Mouse (Mus musculus) embryonic facial prominence, embryonic 15.5 days (tissue): ENCODE results near the gene Cntn5. TPM values are rescaled to one million over a fixed set of nuclear protein-coding genes. Genes with fewer than 3 reads are reported as not detected.
"Not testable (repeated sequence)": the region's sequence is repeated elsewhere in the genome, so short reads cannot be mapped to it uniquely, and the experiment has no call there.

Experiments
- ATAC-seq: fragments of 200-750 bp; cut with Nextera tagmentation; 2 replicates; pipeline ENCODE4 v1.8.0; 2017; ENCODE audit warnings: low read depth, moderate TSS enrichment; ENCODE audit not compliant: insufficient number of reproducible peaks, low FRiP score, low TSS enrichment
- H3K27ac ChIP-seq: fragments of 300-500 bp; sonication (generic); replicated peaks from 2 replicates; pipeline ENCODE4 v1.5.1; 2015; ENCODE audit warnings: mild to moderate bottlenecking, inconsistent platforms
- H3K27me3 ChIP-seq: fragments of 300-500 bp; sonication (generic); 2 replicates; pipeline ENCODE4 v1.6.1; 2015; ENCODE audit warnings: inconsistent platforms
- H3K36me3 ChIP-seq: fragments of 300-500 bp; sonication (generic); 2 replicates; pipeline ENCODE4 v1.6.1; 2015; ENCODE audit warnings: mild to moderate bottlenecking, inconsistent platforms
- H3K4me1 ChIP-seq: fragments of 300-500 bp; sonication (generic); 2 replicates; pipeline ENCODE4 v1.6.1; 2015; ENCODE audit warnings: inconsistent platforms
- H3K4me2 ChIP-seq: fragments of 300-500 bp; sonication (generic); replicated peaks from 2 replicates; pipeline ENCODE4 v1.6.1; 2015; ENCODE audit warnings: mild to moderate bottlenecking, inconsistent platforms
- H3K4me3 ChIP-seq: fragments of 300-500 bp; sonication (generic); replicated peaks from 2 replicates; pipeline ENCODE4 v1.5.1; 2015; ENCODE audit warnings: mild to moderate bottlenecking, inconsistent platforms
- H3K9ac ChIP-seq: fragments of 300-500 bp; sonication (generic); 2 replicates; pipeline ENCODE4 v1.6.1; 2015; ENCODE audit warnings: inconsistent platforms
- H3K9me3 ChIP-seq: fragments of 300-500 bp; sonication (generic); replicated peaks from 2 replicates; pipeline ENCODE4 v1.6.1; 2016; ENCODE audit warnings: inconsistent platforms
- WGBS: fragments of 180-500 bp; shearing (Covaris S2); methylation state at CpG from one replicate; pipeline ENCODE4 v1.1.7; 2015; 5-methylcytosine and 5-hydroxymethylcytosine counted together
- polyA plus RNA-seq: library from polyadenylated mRNA; unstranded; fragments of >200 nt; fragmentation: Nextera tagmentation; extraction: Ambion mirVana; gene quantifications from 2 replicates; pipeline ENCODE4 v1.2.1, GENCODE M21; 2015

Gene Cntn5
- polyA plus RNA-seq, 1 experiment from 2014 or later: 1.8 TPM

DNA sequence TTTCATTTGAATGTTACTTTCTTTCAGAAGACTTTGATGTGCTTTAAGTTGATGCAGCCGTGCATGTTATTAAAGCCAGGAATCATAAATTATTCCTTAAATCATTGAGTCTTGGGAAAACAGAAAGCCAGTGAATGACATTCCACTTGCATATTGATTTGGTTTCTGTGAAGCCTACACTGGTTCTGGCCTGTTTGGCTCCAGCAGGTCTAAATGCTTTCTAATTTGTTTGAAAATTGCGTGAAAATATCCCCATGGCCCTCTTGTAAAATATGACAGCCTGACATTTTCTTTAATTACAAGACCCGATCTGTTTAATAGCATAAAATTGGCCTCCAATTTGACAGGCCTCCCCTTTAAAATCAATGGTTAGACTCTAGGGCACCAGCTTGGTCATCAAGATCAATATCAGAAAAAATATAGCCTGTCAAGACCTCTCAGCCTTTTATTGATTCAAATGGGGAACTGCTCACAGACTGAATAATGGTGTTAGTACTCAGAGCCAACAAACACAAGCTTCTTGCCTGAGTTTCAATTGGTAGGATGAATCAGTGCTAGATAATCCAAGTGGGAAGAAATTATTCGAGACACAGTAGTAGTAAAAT, 247.3 kb downstream of the Cntn5 start:
- 52% methylated on average over 4 of the region's 4 CpGs for WGBS
- H3K9me3 ChIP-seq: no peaks in the 10 kb centered on the region
- ATAC-seq: no peak
- no peak overlapping the region for H3K4me2 ChIP-seq
- no peak overlapping the region for H3K27ac ChIP-seq
- no peak overlapping the region for H3K4me3 ChIP-seq
- H3K9ac ChIP-seq: no peak overlapping the region
- H3K36me3 ChIP-seq: no peaks in the 10 kb centered on the region
- H3K27me3 ChIP-seq: no peaks in the 10 kb centered on the region
- H3K4me1 ChIP-seq: no peaks in the 10 kb centered on the region

DNA sequence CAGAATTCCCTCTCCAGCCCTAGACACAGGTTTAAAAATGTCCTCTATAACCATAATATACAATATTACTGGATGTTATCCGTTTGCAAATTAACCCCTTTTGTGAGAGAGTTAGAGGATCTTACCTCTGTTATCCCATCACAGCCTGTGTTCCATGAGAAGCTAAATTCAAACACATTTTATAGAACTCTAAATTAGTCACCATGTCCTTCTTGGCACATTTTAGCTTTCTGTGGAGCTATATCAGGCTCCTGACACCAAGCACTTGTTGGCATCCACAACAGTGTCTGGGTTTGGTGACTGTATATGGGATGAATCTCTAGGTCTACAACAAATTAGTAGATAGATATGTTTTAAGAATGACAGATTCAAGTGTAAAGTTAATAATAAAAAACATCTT, 253.9 kb downstream of the Cntn5 start:
- Histone ChIP-seq H3K4me2 (no peak overlapping the region), H3K36me3 (no peaks in the 10 kb centered on the region), H3K9me3 (no peaks in the 10 kb centered on the region), H3K4me3 (no peak overlapping the region), H3K9ac (no peak overlapping the region), H3K27me3 (no peaks in the 10 kb centered on the region), H3K4me1 (no peaks in the 10 kb centered on the region), H3K27ac (no peak overlapping the region)
- 89% methylated on average over 1 of the region's 1 CpGs for WGBS
- ATAC-seq: no peak

DNA sequence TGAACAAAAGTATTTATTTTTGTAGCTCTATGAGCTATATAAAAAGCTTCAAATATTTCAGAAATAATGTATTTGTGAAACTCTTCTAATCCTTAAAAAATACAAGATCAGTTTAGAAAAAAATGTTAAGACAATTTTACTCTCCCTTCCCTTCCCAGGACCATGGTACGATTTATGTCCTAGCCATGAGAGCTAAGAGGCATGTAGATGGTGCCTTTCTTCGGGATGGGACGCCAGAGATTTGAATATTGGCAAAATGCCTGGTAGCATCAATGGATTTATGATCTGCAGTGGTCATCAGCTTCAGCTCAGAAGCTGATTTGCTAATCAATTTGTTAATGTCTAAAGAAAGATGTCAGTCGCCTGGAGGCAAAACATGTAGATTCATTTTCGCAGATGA, 258.6 kb downstream of the Cntn5 start:
- no peak overlapping the region for H3K4me3 ChIP-seq
- 79% methylated on average over 5 of the region's 5 CpGs for WGBS
- no peak overlapping the region for H3K4me2 ChIP-seq

DNA sequence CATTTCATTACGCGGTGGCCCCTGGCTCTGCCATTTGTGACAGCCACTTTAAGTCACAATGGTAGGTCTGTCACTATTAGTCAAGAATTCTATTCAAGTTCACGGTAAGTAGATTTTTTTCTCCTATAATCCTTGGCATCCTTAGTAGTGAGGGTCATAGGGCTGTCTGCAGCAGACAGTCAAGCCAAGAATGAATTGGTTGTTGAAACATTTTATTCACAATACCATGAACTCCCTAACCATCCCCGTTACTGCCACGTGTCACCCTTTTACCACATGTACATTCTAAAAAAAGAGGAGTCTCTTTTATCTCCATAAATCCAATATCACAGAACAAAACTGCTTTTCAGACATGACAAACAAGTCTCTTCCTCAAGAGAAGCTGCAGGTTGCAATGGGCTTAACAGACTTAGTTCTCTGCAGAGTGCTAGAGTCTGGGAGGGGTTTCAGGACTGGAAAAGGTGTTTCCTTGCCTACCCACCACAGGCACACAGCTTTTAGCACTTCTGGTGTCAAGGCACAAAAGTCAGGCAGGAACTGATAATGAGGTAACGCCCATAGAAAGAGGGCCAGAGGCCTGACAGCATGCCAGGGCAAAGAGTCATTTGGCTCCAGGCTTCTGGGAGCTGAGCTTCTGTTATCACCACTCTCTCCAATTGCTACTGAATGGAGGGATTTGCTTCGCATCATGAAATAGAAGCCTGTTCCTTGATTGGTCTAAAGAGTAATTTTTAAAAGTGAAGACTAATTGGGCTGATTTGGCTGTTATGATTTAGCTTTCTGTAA, 259.3 kb downstream of the Cntn5 start:
- no peak overlapping the region for H3K27ac ChIP-seq
- 71% methylated on average over 7 of the region's 7 CpGs for WGBS
- H3K27me3 ChIP-seq: no peaks in the 10 kb centered on the region
- no peak overlapping the region for H3K9ac ChIP-seq
- H3K4me1 ChIP-seq: no peaks in the 10 kb centered on the region
- no peak overlapping the region for H3K4me3 ChIP-seq
- H3K9me3 ChIP-seq: no peaks in the 10 kb centered on the region
- H3K36me3 ChIP-seq: no peaks in the 10 kb centered on the region
- no peak for ATAC-seq
- no peak overlapping the region for H3K4me2 ChIP-seq

More for the DNA sequence above, 258.6 kb downstream of the Cntn5 start:
- H3K4me1 ChIP-seq: no peaks in the 10 kb centered on the region
- H3K36me3 ChIP-seq: no peaks in the 10 kb centered on the region
- H3K9me3 ChIP-seq: no peaks in the 10 kb centered on the region
- ATAC-seq: no peak
- H3K9ac ChIP-seq: no peak overlapping the region
- no peak overlapping the region for H3K27ac ChIP-seq
- no peaks in the 10 kb centered on the region for H3K27me3 ChIP-seq

DNA sequence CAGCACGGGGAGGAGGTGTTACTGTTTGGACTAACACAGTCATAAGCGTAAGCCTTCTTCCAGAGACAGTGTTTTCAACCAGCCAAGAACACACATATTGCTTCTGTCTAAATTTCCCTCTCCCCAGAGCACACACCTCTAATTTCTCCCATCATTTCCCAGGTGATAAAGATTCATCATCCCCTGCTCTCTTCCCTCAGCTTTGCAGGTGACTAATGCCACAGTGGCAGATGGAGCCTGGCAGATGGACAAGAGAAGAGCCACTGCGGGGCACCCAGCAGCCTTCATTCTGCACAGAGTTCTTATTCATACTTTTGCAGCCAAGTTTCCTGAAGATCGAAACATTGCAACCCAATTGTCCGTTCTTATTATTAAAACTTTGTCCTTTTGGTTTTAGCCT, 286.5 kb downstream of the Cntn5 start:
- Histone ChIP-seq H3K27ac (no peak overlapping the region), H3K27me3 (no peaks in the 10 kb centered on the region), H3K9me3 (no peaks in the 10 kb centered on the region), H3K9ac (no peak overlapping the region), H3K4me2 (no peak overlapping the region), H3K4me3 (no peak overlapping the region), H3K4me1 (no peaks in the 10 kb centered on the region), H3K36me3 (no peaks in the 10 kb centered on the region)
- 89% methylated on average over 5 of the region's 5 CpGs for WGBS
- ATAC-seq: no peak

DNA sequence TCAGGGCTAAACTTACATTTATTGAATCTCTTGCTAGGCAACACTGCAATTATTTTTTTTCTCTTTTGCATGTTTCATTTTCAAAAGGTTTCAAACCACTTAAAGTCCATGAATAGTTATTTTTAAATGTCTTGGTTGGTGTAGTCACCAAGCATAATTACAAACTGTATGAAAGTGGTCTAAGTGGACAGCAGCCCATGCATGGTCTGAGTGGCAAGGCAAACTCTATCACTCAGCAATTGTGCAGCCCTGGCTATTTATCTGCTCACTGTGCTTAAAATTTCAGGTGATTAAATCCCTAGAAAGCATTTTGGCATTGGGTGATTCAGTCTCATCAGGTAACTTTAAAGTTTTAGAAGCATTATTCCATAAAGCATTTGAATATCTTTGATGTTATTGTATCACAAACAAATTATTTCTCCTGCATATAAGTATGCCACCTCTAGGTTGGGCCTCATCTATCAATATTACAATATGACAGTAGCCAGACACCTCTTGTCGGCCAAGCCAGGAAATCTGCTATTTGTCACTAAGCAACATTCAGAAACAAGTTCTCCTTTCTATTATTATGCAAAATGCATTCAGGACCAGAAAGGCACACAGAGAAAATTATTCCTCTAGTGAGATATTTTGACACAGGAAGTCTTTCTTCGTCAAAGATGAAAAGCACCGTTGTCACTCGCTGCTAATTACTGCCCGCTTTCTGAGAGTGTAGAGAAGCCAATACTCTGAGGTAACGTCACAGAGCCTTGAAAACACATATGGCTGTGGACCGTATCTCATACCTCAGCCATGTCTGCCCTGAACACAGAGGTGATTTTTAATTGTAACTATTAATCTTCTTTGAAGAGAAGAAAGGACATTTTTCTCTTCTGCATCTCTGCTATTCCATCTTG, 329.0 kb downstream of the Cntn5 start:
- WGBS: 75% methylated on average over 7 of the region's 7 CpGs
- no peak overlapping the region for H3K4me3 ChIP-seq
- no peaks in the 10 kb centered on the region for H3K27me3 ChIP-seq
- no peak overlapping the region for H3K27ac ChIP-seq
- H3K9ac ChIP-seq: no peak overlapping the region
- no peak overlapping the region for H3K4me2 ChIP-seq
- ATAC-seq: no peak
- no peaks in the 10 kb centered on the region for H3K9me3 ChIP-seq
- H3K36me3 ChIP-seq: no peaks in the 10 kb centered on the region
- no peaks in the 10 kb centered on the region for H3K4me1 ChIP-seq

DNA sequence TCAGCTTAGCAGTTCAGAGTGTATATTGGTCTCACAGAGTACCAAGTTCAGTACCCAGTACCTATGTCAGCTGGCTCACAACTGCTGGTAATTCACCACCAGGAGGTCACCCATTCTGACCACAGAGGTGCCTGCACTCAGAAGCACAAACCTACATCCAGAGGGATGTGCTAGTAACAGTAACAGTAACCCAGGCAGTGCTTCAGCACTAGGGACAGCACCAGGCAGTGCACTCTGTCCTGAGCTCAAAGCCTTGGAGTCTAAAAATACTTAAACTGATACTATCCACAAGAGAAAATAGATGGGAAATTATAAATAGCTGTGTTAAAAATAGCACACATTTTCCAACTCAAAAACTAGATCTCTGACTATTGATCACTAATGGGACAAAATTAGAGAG, 334.7 kb downstream of the Cntn5 start:
- Histone ChIP-seq H3K4me1 (no peaks in the 10 kb centered on the region), H3K9ac (no peak overlapping the region), H3K9me3 (no peaks in the 10 kb centered on the region), H3K27ac (no peak overlapping the region), H3K27me3 (no peaks in the 10 kb centered on the region), H3K4me2 (no peak overlapping the region), H3K36me3 (no peaks in the 10 kb centered on the region), H3K4me3 (no peak overlapping the region)
- ATAC-seq: no peak

DNA sequence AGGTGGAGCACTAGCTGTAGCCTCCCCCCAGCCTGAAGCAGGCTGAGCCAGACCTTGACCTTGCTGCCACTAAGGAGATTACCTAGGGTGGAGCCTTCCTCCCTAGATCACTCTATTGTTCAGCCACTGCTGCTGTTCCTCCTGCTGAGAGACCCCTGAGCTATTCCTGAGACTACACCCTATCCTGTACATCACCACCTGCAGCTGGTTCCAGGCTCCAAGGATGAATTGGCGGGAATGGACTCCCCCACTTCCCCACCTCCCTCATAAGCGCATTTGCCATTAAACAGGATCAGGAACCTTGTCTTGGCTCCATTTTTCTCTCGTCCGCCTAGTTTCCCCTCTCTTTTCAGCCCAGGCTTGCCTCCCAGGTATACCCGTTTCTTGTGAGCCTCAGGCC, 363.7 kb downstream of the Cntn5 start:
- H3K9ac ChIP-seq, H3K4me3 ChIP-seq, H3K27ac ChIP-seq, H3K27me3 ChIP-seq, ATAC-seq, H3K36me3 ChIP-seq, H3K4me2 ChIP-seq, H3K9me3 ChIP-seq, H3K4me1 ChIP-seq: not testable (repeated sequence)
- WGBS: 45% methylated on average over 5 of the region's 5 CpGs

DNA sequence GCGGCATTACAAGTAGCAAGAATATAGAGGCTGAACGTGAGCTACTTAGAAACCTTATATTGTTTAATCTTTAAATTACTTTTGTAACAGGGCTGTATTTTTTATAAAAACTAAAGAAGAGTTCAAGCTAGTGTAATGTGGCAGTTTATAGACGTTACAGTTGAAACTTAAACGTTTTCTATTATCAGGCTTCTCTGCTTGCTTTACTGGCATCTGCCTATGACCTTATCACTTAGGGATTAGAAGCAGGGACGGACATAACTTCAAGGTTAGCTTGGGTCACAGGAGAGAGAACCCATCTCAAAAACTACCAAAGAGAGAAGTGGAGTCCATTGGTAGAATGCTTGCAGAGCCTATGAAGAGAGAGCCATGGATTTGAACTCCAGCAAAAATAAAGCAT, 372.3 kb downstream of the Cntn5 start:
- ATAC-seq: no peak
- H3K27ac ChIP-seq: no peak overlapping the region
- no peaks in the 10 kb centered on the region for H3K9me3 ChIP-seq
- H3K9ac ChIP-seq: no peak overlapping the region
- 77% methylated on average over 5 of the region's 5 CpGs for WGBS
- no peaks in the 10 kb centered on the region for H3K36me3 ChIP-seq
- H3K4me1 ChIP-seq: no peaks in the 10 kb centered on the region
- no peak overlapping the region for H3K4me2 ChIP-seq
- H3K4me3 ChIP-seq: no peak overlapping the region
- no peaks in the 10 kb centered on the region for H3K27me3 ChIP-seq

DNA sequence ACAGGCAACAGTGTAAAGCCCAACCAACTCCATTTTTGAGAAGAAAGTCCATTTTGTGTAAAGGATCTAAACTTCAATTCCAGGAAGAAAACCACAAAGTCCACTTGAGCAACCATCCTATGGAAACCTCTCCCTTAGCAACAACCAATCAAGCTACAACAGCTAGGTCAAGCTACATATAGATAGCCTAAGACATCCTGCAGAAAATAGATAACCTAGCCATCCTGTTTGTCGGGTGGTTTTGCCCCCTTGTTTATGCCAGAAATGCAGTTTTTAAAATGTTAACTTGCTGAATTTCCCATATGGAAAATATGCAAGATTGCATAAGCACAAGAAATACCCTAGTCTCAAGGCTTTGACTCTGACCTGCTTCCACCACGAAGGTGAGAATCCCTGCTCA, 373.5 kb downstream of the Cntn5 start:
- ATAC-seq: no peak
- Histone ChIP-seq H3K4me3 (no peak overlapping the region), H3K9me3 (no peaks in the 10 kb centered on the region), H3K27me3 (no peaks in the 10 kb centered on the region), H3K4me1 (no peaks in the 10 kb centered on the region), H3K36me3 (no peaks in the 10 kb centered on the region), H3K27ac (no peak overlapping the region), H3K9ac (no peak overlapping the region), H3K4me2 (no peak overlapping the region)
- 88% methylated on average over 2 of the region's 2 CpGs for WGBS

DNA sequence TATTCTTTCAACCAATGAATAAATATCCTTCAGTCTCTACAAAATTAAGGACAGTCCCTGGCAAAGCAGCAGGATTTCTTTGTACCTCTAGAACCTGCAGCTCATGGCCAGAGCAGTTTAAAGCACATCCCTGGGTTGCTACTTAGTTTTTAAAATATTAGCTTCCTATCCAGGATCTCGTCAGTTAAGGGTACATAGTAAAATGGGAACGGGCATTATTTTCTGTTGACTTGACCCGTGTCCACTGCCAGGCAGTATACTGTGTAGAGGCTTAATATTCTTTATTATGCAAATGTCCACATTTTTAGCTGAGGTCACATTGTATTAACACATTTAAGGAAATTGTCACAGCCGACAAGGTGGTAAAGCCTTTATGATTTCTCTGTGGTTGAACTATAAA, 375.0 kb downstream of the Cntn5 start:
- Histone ChIP-seq H3K9ac (no peak overlapping the region), H3K4me2 (no peak overlapping the region), H3K27ac (no peak overlapping the region), H3K4me1 (no peaks in the 10 kb centered on the region), H3K36me3 (no peaks in the 10 kb centered on the region), H3K27me3 (no peaks in the 10 kb centered on the region), H3K4me3 (no peak overlapping the region), H3K9me3 (no peaks in the 10 kb centered on the region)
- WGBS: 84% methylated on average over 4 of the region's 4 CpGs
- ATAC-seq: no peak
